In the genomic region with DNA sequence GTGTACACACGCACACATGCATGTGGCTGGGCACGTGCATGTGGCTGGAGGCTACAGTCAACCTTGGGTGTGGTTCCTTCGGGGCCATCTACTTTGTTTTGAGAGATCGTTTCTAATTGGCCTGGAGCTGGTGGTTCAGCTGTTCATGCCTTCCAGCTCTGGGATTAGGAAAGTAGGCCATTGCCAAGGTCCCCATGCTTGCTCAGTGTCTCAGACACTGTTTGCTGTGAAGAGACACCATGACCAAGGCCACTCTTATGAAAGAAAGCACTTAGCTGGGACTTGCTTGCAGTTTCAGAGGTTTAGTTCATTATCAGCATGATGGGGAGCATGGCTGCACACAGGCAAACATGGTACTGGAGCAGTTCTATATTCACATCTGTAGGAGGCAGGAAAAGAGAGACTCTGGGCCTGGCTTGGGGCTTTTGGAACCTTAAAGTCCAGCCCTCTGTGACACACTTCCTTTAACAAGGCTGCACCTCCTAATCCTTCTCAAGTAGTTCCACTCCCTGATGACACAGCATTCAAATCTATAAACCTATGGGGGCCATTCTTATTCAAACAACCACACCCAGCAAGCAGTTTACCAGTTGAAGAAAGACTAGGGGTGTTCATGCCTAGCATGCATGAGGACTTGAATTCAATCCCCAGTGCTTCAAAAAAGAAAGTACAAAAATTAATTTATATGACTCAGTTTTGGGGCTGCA, we compare ENCODE assay signal across 25 mouse cellular contexts. TPM values are rescaled to one million over a fixed set of nuclear protein-coding genes. Genes with fewer than 3 reads are reported as not detected.
DNase-seq lines count a peak whose midpoint lies in the region; ATAC-seq lines count a peak whose summit lies in the region.
"Had no signal": no experiment of that assay in that cellular context is flagged by ENCODE, and none has a peak within 500 bp of the region (broad histone marks: within the 10 kb centered on the region; RNA-seq: fewer than 3 reads in every experiment).

No protein-coding gene starts in this region.

- no peak overlapping the region for H3K4me2 ChIP-seq in heart, embryonic 11.5 days
- H3K4me2 ChIP-seq: forebrain, embryonic 13.5 days; heart, embryonic 15.5 days; hindbrain, embryonic 13.5 days; intestine, embryonic 15.5 days had no signal

- no peak overlapping the region for H3K9ac ChIP-seq in heart, embryonic 11.5 days (ENCODE audit: low read depth, low read length)
- H3K9ac ChIP-seq: forebrain, embryonic 13.5 days; forebrain, postnatal 0 days; heart, embryonic 15.5 days; hindbrain, embryonic 13.5 days; intestine, embryonic 15.5 days had no signal

- 95% methylated on average over 4 of the region's 4 CpGs for WGBS in heart, embryonic 10.5 days
- 93% methylated on average over 4 of the region's 4 CpGs for WGBS in heart, embryonic 11.5 days (ENCODE audit: insufficient replicate concordance)

- no peaks in the 10 kb centered on the region for H3K9me3 ChIP-seq in heart, embryonic 10.5 days
- 0 out of 2 replicates have a peak, but pooled peaks cover 3% of the 10 kb centered on the region for H3K9me3 ChIP-seq in heart, embryonic 11.5 days (replicated peaks; ENCODE audit: control insufficient read depth, low read length)
- H3K9me3 ChIP-seq: embryonic facial prominence, embryonic 10.5 days; forebrain, embryonic 13.5 days; heart, embryonic 15.5 days; hindbrain, embryonic 13.5 days; intestine, embryonic 15.5 days had no signal

- ATAC-seq in heart, embryonic 11.5 days (replicated peaks; ENCODE audit: insufficient number of reproducible peaks, low FRiP score, low TSS enrichment): no peak
- ATAC-seq: CD4-positive, CD25-positive, alpha-beta regulatory T cell, adult 4 months; forebrain, embryonic 13.5 days; forebrain, postnatal 0 days; hindbrain, postnatal 0 days; intestine, embryonic 15.5 days; Patski had no signal

- peaks cover 32% of the 10 kb centered on the region for H3K4me1 ChIP-seq in heart, embryonic 10.5 days
- H3K4me1 ChIP-seq in heart, embryonic 11.5 days (ENCODE audit: control insufficient read depth, insufficient read depth, low read length): peaks cover 32% of the 10 kb centered on the region
- peaks cover 20% of the 10 kb centered on the region for H3K4me1 ChIP-seq in brown adipose tissue, adult 24 weeks (ENCODE audit: control insufficient read depth, insufficient read depth, insufficient read length, low read length)
- H3K4me1 ChIP-seq: forebrain, embryonic 13.5 days; hindbrain, embryonic 13.5 days had no signal

- DNase-seq in adrenal gland, adult 2 months: peak; percentile 60
- DNase-seq in adrenal gland, postnatal 25 days: no peak
- no peak for DNase-seq in heart, embryonic 10.5 days (ENCODE audit: low spot score)
- DNase-seq in ES-CJ7 (ENCODE audit: low read depth, low spot score): peak; percentile 40
- DNase-seq in cerebellum, adult 8-10 months: no peak
- DNase-seq: B cell, adult 2 months; cerebellum, adult 18-20 months; cerebellum, postnatal 10 days; forebrain, postnatal 0 days; gastrocnemius, postnatal 14 days; heart, postnatal 14 days; kidney, adult 2 months had no signal

- H3K27ac ChIP-seq in heart, embryonic 10.5 days: 0 out of 2 replicates have a peak overlapping the region, but pooled peaks have one; percentile 10
- no peak overlapping the region for H3K27ac ChIP-seq in heart, embryonic 11.5 days (ENCODE audit: low read depth, low read length)
- H3K27ac ChIP-seq in brown adipose tissue, adult 24 weeks (replicated peaks; ENCODE audit: low read depth, low read length): peak overlapping the region; percentile 48; the same call in 1 of the 2 replicates
- H3K27ac ChIP-seq: embryonic facial prominence, embryonic 10.5 days; forebrain, embryonic 13.5 days; hindbrain, embryonic 13.5 days; hindbrain, postnatal 0 days had no signal

- no peaks in the 10 kb centered on the region for H3K27me3 ChIP-seq in heart, embryonic 10.5 days (ENCODE audit: insufficient read depth, poor library complexity, severe bottlenecking)
- no peaks in the 10 kb centered on the region for H3K27me3 ChIP-seq in heart, embryonic 11.5 days (ENCODE audit: control insufficient read depth, insufficient read depth, low read length)
- H3K27me3 ChIP-seq: forebrain, embryonic 13.5 days; heart, embryonic 15.5 days; hindbrain, embryonic 13.5 days; intestine, embryonic 15.5 days; Patski had no signal

- H3K36me3 ChIP-seq in heart, embryonic 10.5 days: no peaks in the 10 kb centered on the region
- no peaks in the 10 kb centered on the region for H3K36me3 ChIP-seq in heart, embryonic 11.5 days (ENCODE audit: control insufficient read depth, insufficient read depth, low read length)
- H3K36me3 ChIP-seq: embryonic facial prominence, embryonic 10.5 days; heart, embryonic 15.5 days; hindbrain, embryonic 13.5 days; intestine, embryonic 15.5 days had no signal

- no peak overlapping the region for H3K4me3 ChIP-seq in heart, embryonic 10.5 days
- H3K4me3 ChIP-seq in heart, embryonic 11.5 days (ENCODE audit: low read depth, low read length): no peak overlapping the region
- H3K4me3 ChIP-seq in brown adipose tissue, adult 24 weeks (ENCODE audit: insufficient read depth, low read depth, low read length): no peak overlapping the region
- H3K4me3 ChIP-seq: embryonic facial prominence, embryonic 10.5 days; forebrain, embryonic 13.5 days; heart, embryonic 15.5 days; hindbrain, embryonic 13.5 days; intestine, embryonic 15.5 days had no signal

RNA-seq across cellular contexts. Expression of gene Scgb1a1, which starts 38.6 kb away (rescaled TPM):
- not detected for total RNA-seq in adrenal gland, adult 2 months (2021)
- 4.5 TPM in 1 of 2 replicates, not detected in the other for polyA plus RNA-seq in adrenal gland, adult 2 months (2012; rRNA removed)
- not detected in 2 replicates for total RNA-seq in adrenal gland, postnatal 25 days (2021)
- not detected in 2 replicates for polyA plus RNA-seq in heart, embryonic 10.5 days (2016; fragmentation: Nextera tagmentation; extraction: Ambion mirVana)
- polyA plus RNA-seq in heart, embryonic 11.5 days (2014; fragmentation: Nextera tagmentation; extraction: Ambion mirVana): not detected in 2 replicates
- not detected in 2 replicates for polyA plus RNA-seq in brown adipose tissue, adult 24 weeks (2012; ENCODE audit: insufficient read depth, insufficient read length, missing spikeins)
- total RNA-seq: forebrain, postnatal 0 days; gastrocnemius, adult 18-20 months; gastrocnemius, postnatal 14 days; hematopoietic stem cell, adult 5-6 weeks; hindbrain, postnatal 0 days had no signal
- polyA plus RNA-seq: CD4-positive, CD25-positive, alpha-beta regulatory T cell, adult 4 months; embryonic facial prominence, embryonic 10.5 days; embryonic facial prominence, embryonic 14.5 days; forebrain, embryonic 13.5 days; forebrain, postnatal 0 days; hindbrain, embryonic 13.5 days; hindbrain, postnatal 0 days; intestine, embryonic 15.5 days; Patski had no signal

Comparison
In these comparisons a context has a peak if more than half of its experiments do, and no peak if none do; other contexts are left out.
1. DNase-seq: peak in adrenal gland, adult 2 months (single experiment) and ES-CJ7 (single experiment); none in adrenal gland, postnatal 25 days (single experiment), heart, embryonic 10.5 days (single experiment) and cerebellum, adult 8-10 months (single experiment).